Mouse (Mus musculus): Measurements from ENCODE around the gene Hoxa9.

The Hoxa9 gene

GRCm38 (mm10) chr6:52216691-52217458 is 14.0 kb downstream of the Hoxa9 start:
- no peak for DNase-seq (ENCODE audit: low spot score)

GRCm38 (mm10) chr6:52215771-52216535 is 14.9 kb downstream of the Hoxa9 start:
- DNase-seq (ENCODE audit: low spot score) = no peak

GRCm38 (mm10) chr6:52215070-52215469 is 15.8 kb downstream of the Hoxa9 start:
- no peak for DNase-seq (ENCODE audit: low spot score)

- no peak for DNase-seq (ENCODE audit: low spot score)
Measured at GRCm38 (mm10) chr6:52214271-52214670, 16.6 kb downstream of the Hoxa9 start.

- no peak for DNase-seq (ENCODE audit: low spot score)
Measured at GRCm38 (mm10) chr6:52213119-52213986, 17.5 kb downstream of the Hoxa9 start, which contains the start of the genes Hoxa3 and Gm28308. Gene Hoxa3, minus strand, starts transcription at chr6:52213336. Gene Gm28308, minus strand, starts transcription at chr6:52213339.

GRCm38 (mm10) chr6:52212556-52213118 is 18.3 kb downstream of the Hoxa9 start:
- no peak for DNase-seq (ENCODE audit: low spot score)

- DNase-seq (ENCODE audit: low spot score) = no peak
Measured at GRCm38 (mm10) chr6:52211961-52212360, 18.9 kb downstream of the Hoxa9 start.

- DNase-seq (ENCODE audit: low spot score) = no peak
Measured at GRCm38 (mm10) chr6:52211170-52211935, 19.5 kb downstream of the Hoxa9 start.

- DNase-seq (ENCODE audit: low spot score) = no peak
Measured at GRCm38 (mm10) chr6:52209685-52210046, 21.2 kb downstream of the Hoxa9 start.

GRCm38 (mm10) chr6:52208868-52209684 is 21.8 kb downstream of the Hoxa9 start:
- DNase-seq (ENCODE audit: low spot score) = no peak

- DNase-seq (ENCODE audit: low spot score) = no peak
Measured at GRCm38 (mm10) chr6:52208072-52208867, 22.6 kb downstream of the Hoxa9 start, which contains the start of gene Hoxa6. Gene Hoxa6, minus strand, starts transcription at chr6:52208722.

- no peak for DNase-seq (ENCODE audit: low spot score)
Measured at GRCm38 (mm10) chr6:52207684-52207976, 23.3 kb downstream of the Hoxa9 start.

- no peak for DNase-seq (ENCODE audit: low spot score)
Measured at GRCm38 (mm10) chr6:52206882-52207683, 23.8 kb downstream of the Hoxa9 start.

GRCm38 (mm10) chr6:52205638-52206621 is 25.0 kb downstream of the Hoxa9 start:
- no peak for DNase-seq (ENCODE audit: low spot score)

- no peak for DNase-seq (ENCODE audit: low spot score)
Measured at GRCm38 (mm10) chr6:52205221-52205620, 25.7 kb downstream of the Hoxa9 start.

- no peak for DNase-seq (ENCODE audit: low spot score)
Measured at GRCm38 (mm10) chr6:52204050-52204752, 26.7 kb downstream of the Hoxa9 start, which contains the start of gene Hoxa5. Gene Hoxa5, minus strand, starts transcription at chr6:52204587.

All from c-Kit-positive CD71-positive TER-119-positive erythroid progenitor cells, embryonic 14.5 days (primary cell).